Mouse (Mus musculus) embryo, embryonic 9.5 days (tissue): ENCODE measurements around the gene Fscn2.

Experiments
- DNase-seq: peaks from one replicate; pipeline ENCODE4 v3.0.0-alpha.2; 2017; ENCODE audit errors: extremely low spot score

Fscn2 gene

DNA sequence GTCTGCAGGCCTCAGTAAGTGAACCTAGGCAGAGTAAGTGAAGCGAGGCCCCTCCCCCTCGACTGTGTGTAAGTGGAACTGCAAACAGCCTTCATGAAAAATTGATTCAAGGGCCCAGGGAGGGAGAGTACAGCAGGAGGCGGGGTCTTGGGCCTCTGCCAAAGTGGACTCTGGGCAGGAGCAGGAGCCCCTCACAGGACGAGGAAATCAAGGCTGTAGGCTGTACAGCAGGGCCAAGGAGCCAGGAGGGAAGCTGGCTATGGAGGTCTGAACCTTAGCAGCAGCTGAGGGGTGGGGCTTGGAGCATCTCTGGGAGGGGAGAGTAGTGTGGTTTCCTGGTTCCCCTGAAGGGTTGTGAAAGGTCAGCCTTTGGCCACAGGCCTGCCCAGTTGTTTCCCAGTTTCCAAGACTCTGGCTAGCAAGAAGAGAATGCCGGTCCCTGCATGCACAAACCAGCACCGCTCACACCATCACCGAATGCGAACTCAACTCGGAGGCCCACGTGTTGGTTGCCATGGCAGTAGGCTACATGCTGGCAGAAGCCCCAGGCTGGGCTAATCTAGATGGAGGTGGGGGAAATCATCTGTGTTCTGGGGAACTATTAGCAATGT lies 3.4 kb upstream of the Fscn2 start:
- DNase-seq = peak; percentile 42

DNA sequence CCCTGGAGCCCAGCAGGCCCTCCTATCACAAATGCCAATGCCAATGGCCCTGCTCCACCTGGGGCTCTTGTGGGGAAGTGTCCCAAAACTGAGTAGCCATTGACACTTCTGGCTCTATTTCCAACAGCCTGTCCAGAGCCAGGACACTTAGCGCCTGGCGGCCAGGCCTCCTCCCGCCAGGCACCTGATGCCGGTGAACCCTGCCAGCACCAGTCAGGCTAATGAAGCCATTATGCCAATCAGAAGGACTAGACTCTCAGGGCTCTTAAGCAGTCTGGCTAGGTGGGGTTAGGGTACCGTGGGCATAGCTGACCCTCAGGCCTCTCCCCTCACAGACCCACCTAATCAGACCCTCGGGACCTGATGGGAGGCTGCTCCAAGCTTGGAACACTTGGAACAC lies 1.9 kb upstream of the Fscn2 start:
- DNase-seq = no peak

DNA sequence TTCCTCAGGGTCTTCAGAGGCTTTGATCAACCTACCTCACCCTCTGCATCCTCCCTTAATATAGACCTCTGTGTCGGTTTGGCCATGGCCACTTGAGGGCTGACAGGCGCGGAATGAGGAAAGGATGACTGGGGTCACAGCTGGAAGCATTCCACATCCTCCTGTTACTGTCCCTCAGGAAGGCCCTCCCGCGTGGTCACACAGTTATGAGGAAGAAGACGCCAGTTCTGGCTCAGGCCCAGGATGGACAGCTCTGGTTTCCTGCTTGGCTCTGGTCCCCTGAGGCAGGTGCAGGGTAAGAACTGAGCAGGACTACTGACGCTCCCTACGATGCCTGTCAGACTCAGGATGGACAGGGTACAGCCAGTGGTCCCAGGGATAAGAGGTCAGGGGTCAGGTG lies 1.3 kb upstream of the Fscn2 start:
- DNase-seq = no peak

DNA sequence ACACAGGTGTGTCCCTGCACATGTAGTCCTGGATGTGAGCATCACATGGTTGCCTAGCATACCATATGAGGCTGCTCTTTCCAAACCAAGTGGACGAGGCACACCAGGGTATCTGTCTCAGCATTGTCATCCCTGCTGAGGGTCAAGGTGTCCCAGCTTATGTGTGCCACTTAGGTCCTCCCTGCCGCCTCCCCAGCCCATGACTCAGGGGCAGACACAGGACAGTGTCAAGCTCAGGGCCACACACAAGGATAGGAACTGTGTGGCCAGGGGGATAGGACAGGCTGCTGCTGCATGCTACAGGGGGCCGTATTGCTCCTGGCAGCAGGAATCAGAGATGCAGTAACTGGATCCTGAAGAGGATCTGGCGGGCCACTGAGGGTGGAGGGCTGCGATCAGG lies 579 bp upstream of the Fscn2 start:
- no peak for DNase-seq

DNA sequence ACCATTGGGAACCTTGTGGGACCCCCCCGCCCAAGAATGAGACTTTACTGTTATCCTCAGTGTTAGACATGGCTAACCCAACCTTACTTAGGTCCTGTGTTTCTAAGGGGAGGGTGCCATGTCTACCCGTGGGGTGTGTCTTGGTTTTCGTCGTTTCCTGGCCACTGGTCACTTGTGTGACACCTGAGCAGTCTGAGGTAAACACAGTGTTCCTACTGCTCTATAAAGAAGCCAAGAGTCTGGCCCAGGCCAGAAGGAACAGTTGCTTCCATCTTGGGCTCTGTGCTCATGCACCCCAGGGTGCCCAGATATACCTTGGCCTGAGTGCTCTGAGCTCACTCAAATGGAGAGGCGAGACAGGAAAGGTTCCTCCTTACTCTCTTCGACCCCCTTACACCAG lies 1.6 kb downstream of the Fscn2 start:
- no peak for DNase-seq

DNA sequence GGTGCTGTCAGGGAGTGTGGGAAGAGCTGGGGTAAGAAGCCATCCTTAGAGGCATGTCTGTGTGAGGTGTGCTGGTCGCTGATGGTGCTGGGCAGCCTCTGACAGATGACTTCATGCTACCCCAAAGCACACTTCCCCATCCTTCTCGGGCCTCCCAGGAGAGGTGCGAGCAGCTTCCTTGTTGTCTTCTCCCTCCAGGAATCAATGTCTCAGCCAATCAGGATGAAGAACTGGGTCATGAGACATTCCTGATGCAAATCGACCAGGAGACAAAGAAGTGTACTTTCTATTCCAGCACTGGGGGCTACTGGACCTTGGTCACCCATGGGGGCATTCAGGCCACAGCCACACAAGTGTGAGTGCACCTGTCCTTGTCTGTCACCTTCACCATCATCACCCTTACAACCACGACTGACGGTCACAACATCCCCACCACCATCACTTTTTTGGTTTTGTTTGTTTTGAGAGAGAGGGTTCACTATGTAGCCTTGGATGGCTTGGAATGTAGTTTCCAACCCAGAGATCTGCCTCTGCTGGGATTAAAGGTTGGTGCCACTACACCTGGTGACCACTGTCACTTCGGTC lies 5.2 kb downstream of the Fscn2 start:
- DNase-seq = no peak

DNA sequence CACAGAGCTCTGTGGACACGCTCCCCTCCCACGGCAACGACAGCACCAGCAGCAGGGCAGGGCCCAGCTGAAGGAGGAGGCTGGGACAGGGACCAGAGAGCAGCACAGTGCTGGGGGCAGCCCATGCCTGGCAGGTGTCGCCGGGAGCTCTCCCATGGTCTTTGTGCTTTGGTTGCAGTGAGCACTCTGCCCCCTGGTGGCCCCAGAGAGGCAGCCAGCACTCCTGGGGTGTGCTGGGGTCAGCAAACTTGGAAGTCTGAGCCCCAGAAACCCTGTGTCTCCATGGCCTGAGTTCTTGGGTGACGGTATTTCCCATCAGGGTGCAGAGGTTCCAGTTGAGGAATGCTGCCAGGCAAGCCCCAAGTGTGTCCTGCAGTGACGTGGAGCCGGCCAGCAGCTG lies 8.3 kb downstream of the Fscn2 start:
- peak; percentile 49 for DNase-seq

DNA sequence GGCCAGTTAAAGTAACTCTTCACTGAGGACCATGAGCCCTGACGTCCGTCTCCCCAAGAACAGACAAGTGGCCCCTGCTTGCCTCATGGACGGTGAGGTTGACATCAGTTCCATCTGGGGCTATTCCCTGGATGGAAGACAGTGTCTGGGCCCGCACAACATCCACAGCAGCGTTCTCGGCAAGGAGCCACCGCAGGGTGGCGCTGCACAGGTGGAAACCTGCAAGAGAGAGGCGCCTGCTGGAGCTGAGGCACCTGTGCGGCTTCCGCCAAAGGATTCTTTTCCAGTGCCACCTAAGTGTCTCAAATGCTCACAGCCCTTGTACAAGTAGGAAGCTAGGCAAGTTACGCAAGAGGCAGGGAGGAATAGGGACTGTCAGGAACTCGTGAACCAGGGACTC lies 11.7 kb downstream of the Fscn2 start:
- no peak for DNase-seq

DNA sequence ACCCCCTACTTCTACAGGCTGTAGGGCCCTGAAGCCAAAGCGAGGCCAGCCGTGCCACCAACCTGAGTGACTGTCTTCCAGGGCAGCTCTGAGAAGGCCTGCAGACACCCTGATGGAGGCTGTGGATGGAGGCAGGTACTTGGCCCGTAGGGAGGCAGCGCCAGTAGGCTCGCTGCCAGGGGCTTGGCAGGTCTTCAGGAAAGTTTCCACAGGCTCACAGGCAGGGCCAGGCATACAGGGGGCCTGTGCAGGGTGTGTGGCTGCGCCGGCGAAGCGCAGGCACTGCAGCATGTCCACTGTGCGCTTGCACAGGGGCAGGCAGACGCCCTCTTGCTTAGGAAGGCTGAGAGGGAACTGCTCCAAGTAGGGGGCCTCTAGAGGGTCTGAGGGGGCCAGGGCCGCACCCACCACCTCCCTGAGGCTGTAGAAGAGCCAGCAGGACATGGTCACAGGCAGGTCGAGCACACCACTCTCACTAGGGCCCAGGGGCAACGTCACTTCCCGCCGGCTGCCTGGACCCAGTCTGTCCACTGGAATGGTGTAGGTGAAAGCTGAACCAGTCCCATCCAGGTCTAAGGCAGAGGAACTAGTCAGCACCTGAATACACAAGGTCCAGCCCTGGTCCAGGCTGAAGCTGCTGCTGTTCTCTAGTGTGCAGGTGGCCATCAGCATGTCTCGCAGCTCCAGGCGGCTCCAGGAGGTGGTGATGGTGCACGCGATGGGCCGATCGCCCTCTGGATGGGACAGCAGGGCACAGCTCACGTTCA lies 12.7 kb downstream of the Fscn2 start:
- DNase-seq = no peak

DNA sequence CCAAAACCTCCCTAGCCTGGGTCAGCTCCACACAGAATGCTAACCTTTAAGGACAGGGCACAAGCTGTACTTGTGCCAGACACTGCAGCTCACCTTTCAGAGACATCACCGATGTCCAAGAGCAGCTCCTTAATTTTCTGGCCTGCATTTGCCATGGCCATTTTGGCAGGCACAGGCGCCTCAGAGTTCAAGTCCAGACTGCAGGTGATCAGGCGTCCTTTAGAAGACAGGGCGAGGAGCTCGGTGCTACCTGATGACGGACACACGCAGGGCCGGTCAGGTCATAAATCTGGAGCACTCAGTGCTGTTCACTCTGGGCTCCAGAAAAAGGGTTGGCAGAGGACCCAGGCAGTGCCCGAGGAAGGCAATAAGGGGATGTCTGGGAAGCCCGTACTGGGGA lies 14.0 kb downstream of the Fscn2 start:
- DNase-seq = no peak

DNA sequence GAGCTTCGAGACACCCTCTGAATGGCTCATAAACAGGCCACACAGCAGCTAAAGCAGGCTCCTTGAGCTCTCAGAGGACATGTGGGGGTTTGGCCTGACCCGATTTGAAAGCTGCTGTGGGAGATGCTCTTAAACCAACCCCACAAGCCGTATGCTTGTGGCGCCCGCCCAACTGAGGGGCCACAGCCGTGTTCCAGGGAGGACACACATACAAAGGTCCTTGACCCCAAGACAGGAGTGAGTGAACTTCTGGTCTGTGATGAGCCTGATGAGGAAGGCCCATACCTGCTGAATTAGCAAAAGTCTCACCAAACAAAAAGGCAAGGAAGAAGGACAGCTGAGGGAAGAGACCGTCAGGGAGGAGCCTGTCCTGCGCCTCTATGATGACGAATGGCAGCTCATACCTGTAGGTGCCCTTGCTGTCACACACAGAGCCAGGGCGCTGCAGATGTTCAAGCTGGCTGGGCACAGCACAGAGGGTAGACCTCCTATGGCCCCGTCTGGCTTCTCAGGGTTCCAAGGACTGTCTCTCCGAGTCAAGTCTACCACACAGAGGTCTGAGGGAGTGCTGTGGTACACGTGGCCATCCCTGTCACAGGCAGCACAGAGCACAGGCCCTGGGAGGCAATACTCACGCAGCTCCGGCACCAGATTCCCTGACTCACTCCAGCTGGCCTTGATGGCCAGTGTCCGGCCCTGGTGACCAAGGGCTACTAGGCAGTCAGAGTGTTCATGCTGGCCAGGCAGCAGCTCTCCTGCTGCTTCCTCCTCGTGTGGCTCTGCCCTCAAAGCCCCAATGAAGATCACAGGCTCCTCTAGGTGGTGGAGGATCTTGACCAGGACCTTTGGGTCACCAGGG lies 15.2 kb downstream of the Fscn2 start:
- no peak for DNase-seq

DNA sequence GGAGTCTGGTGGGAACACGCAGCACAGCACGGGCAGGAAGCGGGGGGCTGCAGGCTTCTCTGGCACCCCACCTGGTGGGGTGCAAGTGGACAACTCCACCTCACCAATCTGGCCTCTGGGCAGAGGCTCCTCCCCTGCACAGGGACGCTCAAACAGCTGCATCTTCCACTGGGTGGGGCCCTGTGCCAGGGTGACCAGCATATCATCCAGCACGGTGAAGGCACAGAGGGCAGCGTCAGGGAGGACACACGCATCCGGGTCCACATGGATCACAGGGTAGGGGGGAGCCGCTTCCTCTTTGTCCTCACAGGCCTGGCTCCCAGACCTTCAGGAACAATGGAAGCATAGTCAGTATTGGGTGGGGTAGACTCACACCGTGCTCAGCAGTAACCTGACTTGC lies 16.0 kb downstream of the Fscn2 start:
- DNase-seq = no peak

DNA sequence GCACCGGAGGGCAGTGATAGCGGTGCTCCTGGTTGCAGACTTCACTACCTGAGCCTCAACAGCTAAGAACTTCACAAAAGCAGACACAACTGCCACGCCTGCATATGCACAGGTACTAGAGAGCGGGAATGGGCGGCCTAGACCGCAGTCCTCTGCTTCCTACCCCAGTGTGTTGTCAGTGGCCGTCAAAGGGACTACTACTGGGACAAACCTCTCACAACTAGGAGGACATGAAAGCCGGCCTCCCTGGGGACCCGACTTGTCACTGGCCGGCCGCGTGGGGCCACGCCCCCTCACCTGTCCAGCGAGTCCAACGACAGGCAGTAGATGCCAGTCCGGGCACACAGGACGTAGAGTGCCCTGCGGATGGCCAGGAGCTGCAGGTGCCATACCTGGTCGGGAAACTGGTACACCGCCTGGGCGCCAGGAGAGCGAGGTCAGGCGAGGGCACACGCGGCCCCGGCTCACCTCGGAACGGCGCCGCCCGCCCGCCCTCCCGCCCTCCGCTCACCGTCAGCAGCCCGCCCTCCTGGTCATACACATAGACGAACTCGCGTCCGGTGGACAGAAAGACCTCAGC lies 16.8 kb downstream of the Fscn2 start:
- DNase-seq = no peak

DNA sequence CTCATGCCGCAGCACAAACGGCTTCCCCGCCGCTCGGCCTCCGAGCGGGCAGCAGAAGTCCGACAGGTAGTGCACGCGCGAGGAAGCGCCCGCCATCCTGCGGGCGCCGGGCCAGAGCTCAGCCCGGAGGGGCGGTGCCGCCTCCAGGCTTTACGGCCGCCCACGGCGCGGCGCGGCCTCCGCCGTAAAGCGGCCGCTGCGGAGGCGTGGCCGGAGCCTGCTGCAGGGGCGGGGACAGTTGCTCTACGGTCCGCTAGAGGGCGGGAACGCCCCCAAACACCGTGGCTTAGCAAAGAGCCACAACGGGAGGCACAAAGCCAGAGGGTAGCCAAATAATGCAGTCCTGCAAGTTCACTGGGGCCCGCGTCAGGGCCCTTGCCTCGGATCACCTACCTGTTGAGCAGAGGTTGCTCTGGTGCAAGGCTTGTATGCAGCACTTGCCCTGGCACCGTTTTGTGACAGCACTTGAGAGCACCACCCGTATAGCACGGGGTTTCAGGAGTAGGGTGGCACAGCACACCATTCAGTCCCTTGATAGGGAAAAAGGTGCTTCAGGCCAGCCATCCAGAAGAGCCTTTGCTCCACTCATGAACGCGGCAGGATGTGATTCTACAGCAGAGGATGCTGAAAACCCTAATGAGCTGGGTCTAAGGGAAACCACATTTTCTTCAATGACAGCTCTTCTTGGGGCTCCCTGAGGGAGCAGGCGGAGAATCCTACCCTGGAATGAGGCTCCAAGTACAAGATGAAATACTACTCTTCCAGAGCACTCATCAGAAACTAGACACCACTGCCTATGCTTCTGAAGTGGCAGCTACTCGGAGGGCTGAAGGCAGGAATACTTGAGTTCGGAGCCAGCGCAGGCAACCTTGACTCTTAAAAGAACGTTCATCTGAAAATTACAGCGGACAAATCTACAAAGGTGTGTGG lies 17.5 kb downstream of the Fscn2 start, which contains the start of gene Faap100:
Gene Faap100, minus strand, starts transcription at position 154 of the 930 bp plus-strand sequence.
- DNase-seq = peak; percentile 88

DNA sequence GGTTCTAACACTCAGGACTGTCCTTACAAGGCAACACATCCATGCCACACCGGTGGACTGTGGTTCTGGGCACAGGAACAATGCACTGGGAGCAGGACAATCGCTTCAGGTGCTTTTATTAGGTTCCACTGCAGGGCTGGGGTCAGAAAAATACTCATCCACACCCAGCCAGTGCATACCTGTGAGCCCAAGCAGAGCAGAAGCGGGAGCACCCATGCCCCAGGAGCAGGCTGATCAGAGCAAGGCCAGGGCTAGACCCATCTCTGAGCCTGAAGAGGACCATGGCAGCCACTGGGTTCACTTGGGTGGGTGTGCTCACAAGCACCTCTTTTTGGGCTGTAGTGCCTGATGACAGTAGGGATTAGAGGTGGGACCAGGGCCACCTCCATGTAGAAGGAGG lies 18.9 kb downstream of the Fscn2 start:
- no peak for DNase-seq

DNA sequence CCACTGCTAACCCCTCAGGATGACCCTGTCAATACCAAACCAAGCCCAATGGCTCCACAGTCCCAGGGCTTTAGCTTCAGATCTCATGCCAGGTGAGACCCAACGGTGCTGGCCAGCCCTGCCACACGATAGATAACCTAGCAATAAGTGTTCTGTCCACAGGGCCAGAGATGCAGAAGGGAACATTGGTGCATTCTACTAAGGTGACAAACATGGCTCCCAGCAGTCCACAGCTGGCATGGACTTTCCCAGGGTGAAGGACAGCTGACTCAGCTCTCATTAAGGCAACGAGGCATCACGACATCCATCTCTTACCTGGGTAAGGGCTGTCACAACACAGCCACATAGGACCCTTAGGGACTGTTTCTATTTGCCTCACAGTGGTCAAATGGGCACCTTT lies 19.8 kb downstream of the Fscn2 start:
- DNase-seq = no peak

DNA sequence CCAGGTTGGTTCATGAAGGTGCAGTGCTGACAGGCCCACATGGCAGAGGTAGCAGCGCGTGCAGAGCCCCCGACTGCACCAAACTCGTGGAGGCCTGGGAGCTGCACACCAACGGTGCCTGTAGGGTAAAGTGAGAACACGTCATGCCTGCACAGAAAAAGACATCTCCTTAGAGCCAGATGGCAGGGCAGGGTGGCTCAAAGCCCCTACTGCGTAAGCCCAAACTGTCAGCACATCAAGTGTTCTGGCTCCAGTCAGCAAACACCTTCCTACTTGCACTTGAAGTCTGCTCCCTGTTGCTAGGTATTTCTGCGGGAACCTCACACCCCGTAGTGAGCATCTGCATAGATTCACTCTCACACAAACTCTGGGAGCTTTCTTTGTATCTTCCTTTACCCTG lies 21.2 kb downstream of the Fscn2 start:
- no peak for DNase-seq

DNA sequence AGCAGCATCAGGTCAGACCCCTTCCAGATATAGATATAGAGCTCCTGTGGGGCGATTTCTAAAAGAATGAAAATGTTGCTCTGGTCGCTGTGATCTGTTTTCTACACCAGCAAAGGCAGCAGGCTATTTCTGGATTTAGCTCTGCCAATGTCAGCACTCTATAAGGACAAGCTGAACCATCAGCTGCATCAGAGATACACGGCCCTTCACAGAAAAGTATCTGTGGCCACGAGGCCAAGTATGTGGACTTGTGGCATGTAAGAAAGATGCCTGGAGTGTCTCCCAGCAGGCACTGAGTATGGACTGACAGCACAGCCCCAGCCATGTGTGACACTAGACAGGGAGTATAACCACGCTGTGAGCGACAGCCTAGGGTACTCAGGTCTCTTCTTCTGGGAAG lies 25.3 kb downstream of the Fscn2 start:
- DNase-seq = no peak

DNA sequence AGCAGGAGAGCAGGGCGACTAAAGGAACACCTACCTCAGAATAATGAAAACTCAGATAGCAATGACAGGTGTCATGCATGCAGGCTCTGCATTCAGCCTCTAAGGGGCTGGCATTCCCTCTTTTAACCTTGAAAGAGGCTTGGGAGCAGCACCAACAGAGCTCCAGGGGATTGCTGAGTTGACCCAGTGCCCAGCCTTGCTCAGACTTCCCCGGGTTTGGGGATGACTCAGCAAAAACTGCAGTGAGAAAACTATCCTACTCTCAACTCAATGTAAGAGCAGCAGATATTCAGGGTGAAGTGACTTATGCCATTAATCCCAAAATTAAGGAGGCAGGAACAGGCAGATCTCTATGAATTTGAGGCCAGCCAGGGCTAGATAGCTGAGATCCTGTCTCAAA lies 25.8 kb downstream of the Fscn2 start:
- no peak for DNase-seq

DNA sequence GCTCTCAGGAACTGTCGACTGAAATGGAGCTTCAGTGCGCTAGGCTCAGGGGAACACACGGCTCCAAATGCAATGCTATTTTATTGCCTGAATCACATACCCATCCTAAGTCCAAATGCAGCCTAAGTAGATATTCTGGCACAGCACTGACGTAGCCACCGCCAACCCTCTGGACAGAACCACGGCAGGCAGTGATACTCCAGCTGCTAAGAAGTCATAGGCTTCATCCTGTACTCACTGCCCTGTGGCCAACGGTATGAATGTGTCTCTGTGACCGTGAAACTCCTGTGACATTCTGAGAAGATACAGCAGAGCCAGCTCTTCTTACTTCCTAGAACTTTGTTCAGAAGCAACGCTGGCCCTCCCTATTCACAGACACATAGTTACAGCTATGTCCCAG lies 27.2 kb downstream of the Fscn2 start:
- DNase-seq = no peak

DNA sequence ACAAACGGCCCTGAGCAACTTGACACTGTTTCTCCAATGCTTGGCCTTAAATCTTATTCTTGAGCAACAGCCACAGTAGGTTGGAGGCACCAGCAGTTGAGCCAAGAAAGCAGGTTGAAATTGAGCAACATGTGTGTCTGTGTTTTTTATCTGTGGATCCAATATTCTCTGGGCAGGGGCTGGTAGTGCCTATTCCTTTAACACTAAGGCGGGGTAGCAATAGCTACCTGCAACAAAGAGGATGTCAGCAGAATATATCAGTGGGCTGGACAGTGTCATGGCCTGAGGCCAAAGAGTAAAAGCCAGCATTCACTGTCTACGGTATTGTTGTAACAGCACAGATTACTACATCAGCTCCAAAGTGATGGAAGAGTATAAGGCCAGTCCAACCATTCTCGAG lies 34.3 kb downstream of the Fscn2 start:
- DNase-seq = no peak
